Mouse (Mus musculus): ENCODE measurements around the gene Il4.
"Not testable (repeated sequence)": the region's sequence is repeated elsewhere in the genome, so short reads cannot be mapped to it uniquely, and the experiment has no call there.

Il4 gene

DNA sequence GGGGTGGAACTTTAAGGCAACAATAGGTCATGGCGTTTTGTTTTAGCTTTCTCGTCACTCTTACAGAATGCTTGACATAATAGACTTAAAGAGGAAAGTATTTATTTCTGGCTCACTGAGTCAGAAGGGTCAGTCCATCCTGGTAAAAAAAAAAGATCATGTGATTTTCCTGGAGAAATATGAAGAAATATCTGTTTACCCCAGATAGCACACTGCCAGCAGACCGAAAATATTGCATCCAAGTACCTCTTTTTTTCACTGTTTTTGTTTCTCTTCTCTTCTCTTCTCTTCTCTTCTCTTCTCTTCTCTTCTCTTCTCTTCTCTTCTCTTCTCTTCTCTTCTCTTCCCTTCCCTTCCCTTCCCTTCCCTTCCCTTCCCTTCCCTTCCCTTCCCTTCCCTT lies 58.5 kb downstream of the Il4 start:
- not testable (repeated sequence) for DNase-seq

DNA sequence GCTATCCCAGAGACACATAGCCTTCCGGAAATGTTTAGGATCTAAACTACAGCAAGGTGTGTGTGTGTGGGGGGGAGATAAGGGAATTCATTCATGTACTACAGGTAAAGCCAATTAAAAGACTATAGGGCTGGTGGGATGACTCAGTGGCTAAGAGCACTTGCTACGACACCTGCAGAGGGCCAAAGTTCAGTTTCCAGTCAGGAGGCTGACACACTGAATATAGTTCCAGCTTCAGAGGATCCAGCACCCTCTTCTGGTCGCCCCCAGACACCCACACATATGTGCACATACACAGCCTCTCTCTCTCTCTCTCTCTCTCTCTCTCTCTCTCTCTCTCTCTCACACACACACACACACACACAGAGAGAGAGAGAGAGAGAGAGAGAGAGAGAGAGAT lies 60.5 kb downstream of the Il4 start:
- DNase-seq = not testable (repeated sequence)

DNA sequence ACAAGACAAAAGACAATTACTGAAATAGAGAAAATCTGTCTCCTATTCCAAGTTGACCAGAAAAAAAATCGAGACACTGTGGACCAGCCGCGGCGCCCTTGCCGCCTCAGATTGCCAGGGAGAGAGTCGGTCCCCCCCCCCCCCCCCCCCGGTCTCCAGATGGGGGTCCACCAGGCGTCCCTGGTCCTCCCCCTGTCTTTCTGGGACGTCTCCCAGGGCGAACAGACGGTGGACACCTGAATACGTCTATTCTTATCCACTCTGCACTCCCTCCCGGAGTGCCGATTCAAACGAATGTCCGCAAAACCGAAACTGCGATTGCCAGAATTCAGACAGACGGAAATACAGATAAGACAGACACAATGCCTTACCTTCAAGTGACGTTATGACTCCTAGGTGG lies 61.9 kb downstream of the Il4 start:
- DNase-seq = not testable (repeated sequence)
